Mouse (Mus musculus): ENCODE measurements at regions not wholly inside any gene's neighbourhood (a gene's known extent, or its start where the extent isn't known, plus 50 kb on each side); places are given as distances from the start of the nearest gene placed in this dataset.

DNA sequence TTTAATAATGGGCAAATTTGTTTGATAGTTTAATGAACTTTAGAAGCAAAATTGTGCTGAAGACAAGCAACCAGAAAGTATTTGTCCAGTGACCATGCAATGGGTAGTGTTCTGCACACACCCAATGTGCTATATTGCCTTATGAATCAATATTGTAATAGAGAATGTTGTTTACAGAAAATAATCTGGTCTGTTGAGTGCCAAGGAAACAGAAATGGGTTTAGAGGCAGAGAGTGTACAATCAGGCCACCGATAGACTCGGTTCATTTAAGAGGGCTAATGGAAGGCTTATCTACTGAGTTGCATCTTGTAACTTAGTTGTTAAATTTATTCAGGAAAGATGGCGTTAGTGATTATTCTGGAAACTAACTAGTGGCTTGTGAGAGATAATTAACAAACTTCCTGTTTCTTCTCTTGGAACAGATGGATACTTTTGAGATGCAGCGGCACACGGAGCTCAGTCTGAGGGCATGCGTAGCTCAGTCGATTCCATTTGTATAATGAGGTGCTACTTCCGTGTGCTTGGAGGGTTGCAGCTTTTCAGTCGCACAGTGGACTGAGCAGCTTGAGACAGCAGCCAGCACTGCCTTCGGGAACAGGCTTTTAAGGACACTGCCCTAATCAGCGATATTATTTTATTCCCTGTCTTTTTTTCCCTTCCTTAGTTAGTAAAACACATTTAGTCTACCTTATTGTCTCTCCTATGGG is 171.6 kb upstream of the Pkn2 start:
- no peak for DNase-seq (ENCODE audit: low read depth)

DNA sequence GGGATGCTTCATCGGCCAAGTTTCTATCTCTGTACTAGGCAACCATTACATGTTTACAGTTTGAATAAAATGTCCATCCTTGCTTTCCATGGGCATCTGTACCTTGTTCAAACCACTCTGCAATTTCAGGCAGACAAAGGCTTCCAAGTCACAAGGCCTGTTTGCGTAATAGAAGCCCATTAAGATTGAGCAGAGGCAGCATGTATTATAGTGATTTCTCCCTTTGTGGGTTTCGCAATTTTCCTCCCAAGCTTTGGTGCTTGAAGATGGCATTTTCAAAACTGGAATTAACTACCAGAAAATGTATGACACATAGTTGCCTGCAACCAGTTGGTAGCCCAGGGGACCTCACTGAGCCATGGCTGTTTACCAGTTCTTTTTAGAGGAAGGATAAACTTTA is 158.9 kb upstream of the Pkn2 start:
- DNase-seq (ENCODE audit: low read depth), result no peak

DNA sequence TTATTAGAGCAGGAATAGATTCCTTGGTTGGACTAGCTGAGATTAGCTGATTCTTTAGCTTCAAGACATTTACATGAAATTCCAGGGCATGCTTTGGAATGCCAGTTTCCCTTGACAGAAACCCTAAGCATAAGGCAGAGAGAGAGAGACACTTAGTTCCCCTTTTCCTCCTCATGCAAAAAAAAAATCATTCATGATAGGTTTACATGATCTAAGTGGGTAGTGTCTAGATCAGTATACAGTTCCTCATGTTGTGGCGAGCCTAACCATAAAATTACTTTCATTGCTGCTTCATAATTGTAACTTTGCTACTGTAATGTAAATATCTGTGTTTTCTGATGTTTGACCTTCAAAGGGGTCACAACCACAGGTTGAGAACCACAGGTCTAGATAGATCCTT is 154.3 kb upstream of the Pkn2 start:
- no peak for DNase-seq (ENCODE audit: low read depth)

DNA sequence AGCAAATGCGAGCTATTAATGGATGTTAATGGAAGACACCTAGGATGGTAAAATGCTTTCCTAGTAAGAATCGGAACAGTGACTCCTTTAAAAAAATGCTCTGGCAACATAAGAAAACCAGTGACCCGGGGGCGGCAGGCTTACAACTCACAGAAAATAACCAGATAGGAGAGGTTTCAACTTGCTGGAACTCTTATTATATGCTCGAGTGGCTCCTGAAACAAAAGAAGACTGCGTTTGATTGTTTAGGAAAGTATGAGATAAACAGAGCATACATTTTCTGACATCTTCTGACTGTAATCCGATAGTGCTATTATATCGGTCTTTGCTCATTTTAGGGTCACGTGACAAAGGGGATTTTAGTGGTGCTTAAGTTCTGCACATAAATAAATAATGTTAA is 152.8 kb upstream of the Pkn2 start:
- DNase-seq (ENCODE audit: low read depth), result no peak

DNA sequence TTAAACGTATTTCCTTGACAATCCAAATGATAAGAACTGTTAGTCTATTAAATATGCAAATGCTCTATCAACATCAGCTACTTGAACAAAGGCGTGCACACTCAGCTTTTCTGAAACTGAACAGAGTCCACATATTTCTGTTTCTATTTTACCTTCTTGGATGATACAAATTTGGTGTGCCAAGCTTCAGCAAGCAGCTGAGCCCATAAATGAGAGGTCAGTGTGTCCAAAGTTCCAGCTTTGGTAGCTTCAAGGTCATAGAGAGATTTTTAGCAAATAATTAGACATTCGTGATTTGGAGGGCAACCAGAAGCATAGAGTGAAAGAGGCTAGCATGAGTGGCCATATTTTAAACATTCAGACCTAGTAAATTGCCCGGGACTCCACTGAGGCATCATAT is 140.7 kb upstream of the Pkn2 start:
- DNase-seq (ENCODE audit: low read depth), result no peak

DNA sequence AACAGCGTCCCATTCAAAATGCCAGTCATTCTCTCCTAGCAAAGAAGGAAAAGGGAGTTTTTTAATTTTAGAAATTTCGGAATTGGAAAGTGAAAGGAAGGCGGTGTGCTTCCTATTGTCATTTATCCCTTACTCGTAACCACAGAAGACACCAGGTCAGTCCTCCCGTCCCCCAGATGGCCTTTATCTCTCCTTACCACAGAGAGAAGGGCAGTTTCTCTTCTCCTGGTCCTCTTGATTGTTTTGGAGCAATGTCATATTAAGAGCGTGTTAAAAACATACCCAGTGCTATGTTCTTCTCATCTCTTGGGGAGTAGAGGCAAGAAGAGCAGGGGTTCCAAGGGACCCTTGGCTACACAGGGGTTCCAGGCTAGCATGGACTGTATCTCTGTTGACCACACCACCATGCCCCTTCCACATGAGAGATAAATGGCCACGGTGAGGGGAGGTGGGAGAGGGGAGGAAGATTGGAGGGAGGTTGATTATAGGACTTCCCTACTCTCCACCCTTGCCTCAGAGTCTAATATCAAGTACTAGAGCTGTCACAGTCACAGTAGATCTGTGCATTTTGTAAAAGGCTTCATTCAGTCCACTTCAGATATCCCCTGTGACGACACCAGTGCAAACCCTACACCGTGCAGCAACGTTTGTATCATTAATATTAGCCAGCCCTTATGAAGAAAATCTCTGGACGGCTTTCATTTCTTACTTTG is 139.5 kb upstream of the Pkn2 start:
- DNase-seq (ENCODE audit: low read depth), result no peak

DNA sequence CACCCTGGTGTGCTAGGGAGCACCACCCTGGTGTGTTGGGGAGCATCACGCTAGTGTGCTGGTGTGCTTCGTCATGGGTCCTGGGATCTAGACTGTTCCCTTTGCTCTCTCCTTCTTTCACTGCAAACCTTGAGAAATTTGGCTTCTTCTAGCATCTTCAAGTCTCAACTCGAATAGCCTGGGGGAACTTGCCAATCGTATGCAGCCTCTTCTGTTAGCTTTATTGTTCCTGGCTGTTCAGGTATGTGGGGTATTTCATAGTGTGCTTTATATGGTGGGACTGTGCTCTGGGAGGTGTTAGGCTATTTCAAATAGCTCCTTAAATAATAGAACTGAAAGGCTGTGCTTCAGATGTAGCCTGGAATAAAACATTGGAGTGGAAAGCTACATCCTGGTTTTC is 135.7 kb upstream of the Pkn2 start:
- no peak for DNase-seq (ENCODE audit: low read depth)

DNA sequence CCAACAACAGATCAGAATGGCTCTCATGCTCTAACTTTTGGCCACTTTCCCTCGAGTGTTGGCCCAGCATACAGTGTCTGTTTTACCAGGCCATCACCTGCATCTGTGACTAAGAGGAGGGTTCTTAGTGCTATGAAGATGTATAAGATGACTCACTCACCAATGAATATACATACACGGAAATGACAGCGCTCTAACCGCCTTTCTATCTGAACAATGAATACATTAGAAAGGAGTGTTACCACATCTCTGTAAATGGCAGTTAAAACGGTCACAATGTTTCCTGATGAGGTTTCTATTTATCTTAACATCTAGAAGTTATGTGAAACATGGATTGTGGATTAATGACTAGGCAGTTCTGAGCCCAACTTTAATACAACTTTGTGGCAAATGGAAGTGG is 135.0 kb upstream of the Pkn2 start:
- peak; percentile 33 for DNase-seq (ENCODE audit: low read depth)

DNA sequence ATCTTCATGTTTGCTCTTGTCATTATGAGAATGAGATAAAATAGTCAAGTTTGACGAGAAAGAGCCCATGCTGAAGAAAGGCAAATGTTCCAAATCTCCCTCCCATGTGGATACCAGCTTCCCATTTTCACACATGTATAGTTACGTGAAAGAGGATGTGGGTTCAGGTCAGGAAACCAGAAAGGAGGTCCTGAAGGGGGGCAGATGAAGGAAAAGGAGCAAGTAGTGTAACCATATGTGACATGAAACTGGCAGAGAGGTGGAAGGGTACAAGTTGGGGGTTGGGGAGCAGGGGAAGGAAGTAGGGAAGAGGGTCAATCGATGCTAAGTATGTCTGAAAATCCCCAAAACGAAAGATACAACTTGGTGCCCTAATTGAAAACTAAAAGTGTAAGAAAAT is 132.6 kb upstream of the Pkn2 start:
- DNase-seq (ENCODE audit: low read depth), result peak; percentile 23

DNA sequence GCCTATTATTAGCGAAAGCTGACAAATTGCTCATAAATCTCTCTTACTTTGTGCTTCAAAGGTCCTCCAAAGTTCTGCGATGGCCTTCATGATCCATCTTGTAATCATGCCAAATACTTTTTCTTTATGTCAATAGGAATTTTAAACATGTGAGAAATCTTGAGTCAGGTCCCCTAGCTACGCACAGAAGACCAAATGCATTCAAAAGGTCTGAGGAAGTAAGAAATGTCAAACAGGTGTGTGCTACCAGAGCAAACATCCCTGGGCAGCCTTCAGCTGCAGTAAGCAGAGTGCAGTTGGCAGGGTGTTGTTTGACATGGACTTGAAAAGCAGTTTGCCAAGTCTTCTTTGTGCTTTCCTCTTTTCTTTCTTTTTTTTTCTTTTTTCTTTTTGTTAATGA is 125.2 kb upstream of the Pkn2 start:
- no peak for DNase-seq (ENCODE audit: low read depth)

DNA sequence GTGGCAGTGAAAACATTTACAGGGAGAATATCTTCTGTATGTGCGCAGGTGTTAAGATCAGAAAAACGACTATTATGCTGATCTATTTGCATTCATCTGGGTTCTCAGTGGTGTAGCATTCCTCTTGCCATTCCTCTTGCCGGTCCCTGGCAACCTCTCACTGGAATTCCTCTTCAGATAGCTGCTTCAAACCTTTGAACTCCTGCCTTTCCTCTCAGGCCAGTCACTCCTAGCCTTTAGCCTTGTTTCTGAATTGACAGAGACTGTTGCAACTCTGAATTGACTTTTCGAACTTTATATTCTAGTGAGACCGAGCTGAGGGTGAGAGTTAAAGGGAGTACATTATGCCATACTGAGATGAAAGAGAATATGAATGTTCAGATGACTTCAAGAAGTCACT is 120.1 kb upstream of the Pkn2 start:
- no peak for DNase-seq (ENCODE audit: low read depth)

DNA sequence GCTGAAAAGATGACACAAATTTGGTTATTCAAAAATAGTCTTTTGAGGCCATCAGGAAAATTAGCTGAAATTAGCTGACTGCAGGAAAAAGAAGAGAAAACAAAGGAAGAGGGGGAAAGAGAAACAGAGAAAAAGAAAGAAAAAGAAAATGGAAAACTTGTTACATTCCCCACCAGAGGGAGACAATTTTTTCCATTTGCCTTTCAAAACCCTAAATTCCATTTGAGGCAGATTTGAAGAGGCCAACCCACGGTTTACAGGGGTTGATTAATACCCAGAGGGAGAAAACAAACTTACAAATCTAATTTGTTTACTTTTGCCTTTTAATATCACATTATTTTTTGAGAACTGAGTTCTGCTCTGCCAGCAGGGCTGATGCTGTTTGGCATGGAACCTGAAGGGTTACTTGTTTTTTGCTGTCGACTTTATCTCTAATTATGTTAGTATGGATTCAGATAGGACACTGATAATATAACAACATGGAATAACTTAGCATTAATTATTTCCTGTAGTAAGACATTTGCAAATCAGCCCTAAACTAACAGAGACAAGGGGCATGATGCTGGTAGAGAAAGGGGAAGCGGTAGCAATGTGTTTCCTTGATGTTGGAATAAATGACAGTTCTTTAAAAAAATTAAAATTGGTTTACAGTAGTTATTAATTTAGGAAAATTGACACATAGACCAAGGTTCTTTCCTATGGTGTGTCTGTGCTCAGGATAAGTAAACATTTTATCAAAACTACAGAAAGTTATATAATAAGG is 114.4 kb upstream of the Pkn2 start:
- DNase-seq (ENCODE audit: low read depth), result no peak

DNA sequence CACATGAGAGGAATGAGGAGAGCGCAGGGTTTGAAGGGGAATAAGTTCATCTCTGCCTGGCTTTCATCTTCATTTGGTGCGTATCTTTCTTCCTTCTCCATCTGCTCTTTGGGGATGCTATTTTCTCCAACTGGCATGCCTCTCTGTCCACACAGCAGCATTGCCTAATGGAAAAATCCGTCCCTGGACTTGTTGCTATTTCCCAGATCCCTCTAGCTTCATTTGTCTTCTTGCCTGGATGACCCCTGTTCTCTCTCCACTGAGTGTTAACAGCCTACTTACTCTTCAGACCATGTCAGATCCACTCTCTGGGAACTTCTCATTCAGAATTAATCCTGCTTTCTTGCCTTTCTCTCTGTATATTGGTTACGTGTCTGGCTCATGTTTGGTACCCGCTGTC is 102.7 kb upstream of the Pkn2 start:
- no peak for DNase-seq (ENCODE audit: low read depth)

DNA sequence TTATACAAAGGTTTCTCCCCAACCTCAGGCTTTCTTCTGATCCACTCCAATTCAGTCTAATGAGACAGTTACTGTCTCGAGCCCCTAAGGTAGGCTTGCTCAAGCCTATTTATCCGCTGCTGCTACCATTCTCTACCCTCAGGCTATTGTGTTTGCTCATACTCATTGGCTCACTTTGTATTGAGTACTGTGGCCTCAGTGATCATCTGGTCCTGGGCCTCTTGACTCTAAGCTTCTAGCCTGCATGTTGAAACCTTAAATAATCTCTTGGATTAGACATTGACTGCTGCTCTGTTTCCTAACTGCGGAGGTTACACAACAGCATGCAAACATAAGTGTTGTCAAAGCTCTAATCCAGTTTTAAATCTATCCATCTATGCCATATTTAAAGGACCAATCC is 99.4 kb upstream of the Pkn2 start:
- DNase-seq (ENCODE audit: low read depth), result no peak

DNA sequence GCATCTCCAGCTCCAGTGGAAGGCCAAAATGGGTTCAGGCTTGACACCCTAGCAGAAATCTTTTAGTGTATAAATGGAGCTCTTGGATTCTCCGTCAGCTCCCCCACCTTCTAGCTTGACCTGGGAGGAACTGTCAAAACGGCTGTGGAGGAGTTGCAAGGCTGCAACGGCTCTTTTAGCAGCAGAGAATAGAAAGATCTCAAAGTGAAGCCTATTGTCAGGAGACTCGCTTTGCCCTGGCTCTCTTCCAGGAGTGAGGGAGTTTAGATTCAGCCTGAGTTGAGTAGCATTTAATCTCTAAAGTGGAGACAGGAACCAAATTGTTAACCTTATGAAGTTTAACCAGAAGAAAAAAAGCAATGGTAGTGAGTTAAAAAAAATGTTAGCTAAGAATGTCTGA is 97.4 kb upstream of the Pkn2 start:
- DNase-seq (ENCODE audit: low read depth), result no peak

DNA sequence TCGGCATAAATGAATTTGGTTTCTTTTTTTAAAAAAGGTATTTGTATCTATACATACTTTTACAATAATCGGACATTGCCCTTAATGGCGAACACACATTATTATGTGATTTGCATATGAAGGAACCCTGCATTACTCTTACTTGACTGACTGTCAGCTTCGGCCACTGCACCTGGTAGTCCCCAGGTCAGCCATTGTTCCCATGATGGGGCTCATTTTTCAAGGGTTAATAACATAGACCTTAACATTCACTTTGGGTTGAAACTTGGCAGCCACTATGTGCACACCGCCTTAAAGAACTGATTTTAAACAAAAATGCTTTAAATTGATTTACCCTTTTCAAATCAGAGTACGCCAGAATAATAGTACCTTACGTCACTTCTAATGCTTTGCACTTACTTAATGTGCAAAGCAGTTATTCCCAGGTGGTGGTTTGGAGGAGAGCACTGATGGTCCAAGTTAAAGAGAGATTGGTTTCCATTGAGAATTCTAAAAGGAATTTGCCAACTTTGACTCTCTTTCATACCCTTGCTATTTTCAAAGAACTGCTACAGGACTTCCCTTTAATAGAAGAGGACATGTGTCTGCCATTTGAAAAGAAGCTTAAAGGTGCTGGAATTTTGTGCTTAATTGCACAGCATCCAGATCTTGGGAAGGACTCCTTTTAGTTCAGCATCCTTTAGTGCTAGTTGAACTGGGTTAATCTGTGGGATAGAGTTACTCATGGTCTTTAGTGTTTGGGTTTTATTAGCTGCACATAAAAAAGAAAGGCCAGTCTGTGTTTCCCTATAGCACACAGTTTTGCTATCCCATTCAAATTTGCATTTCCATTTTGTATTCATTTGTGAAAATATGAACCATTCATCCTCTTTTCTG is 95.0 kb upstream of the Pkn2 start:
- DNase-seq (ENCODE audit: low read depth), result no peak

DNA sequence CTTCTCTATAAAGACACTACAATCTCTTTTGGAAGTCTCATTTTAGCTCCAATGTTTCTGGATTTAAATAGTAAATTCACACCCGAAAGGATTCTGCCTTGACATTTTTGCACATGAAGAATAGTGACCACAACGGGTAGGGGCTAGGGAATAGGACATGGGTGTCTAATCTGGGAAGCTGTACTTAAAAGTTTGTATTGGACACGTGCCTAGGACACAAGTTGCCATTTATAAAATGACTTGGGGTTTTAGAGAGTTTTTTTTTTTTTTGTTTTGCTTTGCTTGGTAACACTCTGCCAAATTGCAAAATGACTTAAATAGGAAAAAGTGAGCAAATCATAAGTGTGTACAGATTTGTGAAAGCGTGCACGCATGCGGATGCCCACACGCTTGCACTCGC is 93.8 kb upstream of the Pkn2 start:
- no peak for DNase-seq (ENCODE audit: low read depth)

DNA sequence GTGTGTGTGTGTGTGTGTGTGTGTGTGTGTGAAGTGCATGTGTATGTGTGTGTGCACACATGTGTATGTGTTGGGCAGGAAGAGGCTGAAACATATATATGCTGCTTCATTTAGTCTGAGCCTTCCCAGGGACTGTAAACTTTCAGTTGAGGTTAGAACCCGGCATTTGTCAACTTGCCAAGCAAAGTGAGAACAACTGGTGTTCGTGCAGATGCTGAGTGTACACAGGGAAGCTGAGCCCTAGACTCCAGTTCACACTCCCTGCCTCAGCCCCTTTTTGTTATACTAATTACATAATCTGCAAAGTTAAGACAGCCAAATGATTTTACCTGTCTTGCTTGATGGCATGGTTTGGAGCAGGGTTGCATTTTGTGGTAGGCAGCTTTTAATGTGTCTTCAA is 87.7 kb upstream of the Pkn2 start:
- DNase-seq (ENCODE audit: low read depth), result no peak

DNA sequence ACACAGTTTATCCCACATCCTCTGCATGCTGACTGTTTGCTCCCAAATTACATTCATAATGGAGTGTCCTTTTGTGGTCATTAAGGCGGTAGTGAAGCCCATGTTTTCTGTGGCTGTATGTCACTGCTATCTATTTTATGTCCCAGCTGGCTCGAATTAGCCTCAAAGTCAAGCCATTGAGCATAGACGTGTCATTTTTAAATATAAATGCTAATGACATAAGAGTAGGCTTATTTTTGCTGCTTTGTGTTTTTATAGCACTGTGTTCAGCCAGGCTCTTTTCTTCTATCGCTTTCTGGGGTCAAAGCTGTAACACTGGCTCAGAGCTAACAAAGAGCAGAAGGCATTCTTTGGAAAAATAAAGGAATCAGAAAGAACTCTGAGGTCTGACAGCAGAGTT is 83.8 kb upstream of the Pkn2 start:
- no peak for DNase-seq (ENCODE audit: low read depth)

DNA sequence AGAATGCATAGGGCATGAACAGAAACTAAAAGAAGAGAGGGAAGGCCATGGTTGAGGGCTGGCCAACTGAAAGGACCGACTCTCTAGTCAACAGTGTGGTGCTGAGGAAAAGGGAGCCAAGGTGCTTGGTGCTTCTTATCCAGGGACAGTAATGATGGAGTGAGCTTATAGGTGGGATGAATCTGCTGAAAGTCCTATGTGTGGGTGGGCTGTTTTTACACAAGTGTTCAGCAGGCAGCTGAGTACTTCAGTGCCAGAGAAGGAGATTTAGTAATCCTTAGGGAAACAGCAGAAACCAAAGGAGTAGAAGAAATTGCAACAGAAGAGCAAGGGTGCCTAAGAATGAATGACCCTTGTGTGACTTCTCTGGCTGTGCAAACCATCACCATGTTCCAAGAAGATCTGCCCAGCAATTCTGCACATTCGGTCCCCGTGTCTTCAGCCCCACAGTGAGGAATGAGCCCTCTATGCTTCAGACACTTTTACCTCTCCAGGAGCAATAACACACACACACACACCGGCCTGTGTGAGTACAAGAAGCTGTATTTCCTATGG is 82.1 kb upstream of the Pkn2 start:
- no peak for DNase-seq (ENCODE audit: low read depth)

DNA sequence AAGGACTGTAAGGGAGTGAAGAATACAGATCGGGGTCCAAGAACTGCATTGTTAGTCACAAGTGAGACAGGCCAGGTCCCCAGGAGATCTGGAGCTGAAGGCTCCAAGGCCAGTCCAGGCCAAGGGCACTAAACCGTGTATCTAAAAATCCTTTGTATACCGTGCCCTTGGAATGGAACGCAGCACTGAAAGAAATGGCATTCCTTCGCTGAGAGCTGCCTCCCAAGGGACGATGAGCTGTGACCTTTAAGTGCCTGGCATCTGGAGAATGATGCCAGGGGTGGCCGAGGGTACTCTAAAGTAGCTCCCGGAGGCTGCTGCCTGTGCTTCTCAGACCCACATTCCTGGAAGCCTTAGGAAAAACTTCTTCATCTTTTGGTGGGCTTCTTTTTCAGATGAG is 76.0 kb upstream of the Pkn2 start:
- no peak for DNase-seq (ENCODE audit: low read depth)

DNA sequence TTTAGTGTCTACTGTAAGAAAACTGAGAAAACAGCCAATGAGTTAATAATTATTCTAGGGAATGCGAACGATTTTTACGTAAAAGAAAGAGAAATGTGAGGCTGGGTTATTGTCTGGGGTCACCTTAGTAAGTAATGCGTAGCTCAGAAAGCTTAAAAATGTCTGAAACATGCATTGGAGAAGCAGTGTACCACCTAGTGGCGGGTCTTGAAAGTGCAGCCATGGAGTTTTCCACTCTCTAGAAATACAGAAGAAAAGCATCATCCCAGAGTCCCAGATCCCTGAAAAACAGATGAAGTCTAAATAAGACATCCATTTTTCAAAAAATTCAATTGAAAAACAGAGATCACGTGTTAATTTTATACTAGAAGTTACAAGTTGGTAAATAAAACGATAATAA is 67.0 kb upstream of the Pkn2 start:
- DNase-seq (ENCODE audit: low read depth), result peak; percentile 42

All from c-Kit-positive CD71-negative TER-119-negative erythroid progenitor cells, embryonic 14.5 days (primary cell).